18 mouse cellular contexts compared by ENCODE assay signal in genomic region chr8:47745848-47746247, GRCm38 (mm10).
"Had no signal": no experiment of that assay in that cellular context is flagged by ENCODE, and none has a peak within 500 bp of the region (broad histone marks: within the 10 kb centered on the region; RNA-seq: fewer than 3 reads in every experiment).

No protein-coding gene starts in this region.

- H3K27ac ChIP-seq: midbrain, embryonic 10.5 days; midbrain, embryonic 12.5 days; neural tube, embryonic 13.5 days; neural tube, embryonic 15.5 days had no signal

- ATAC-seq: midbrain, embryonic 16.5 days had no signal

- H3K9ac ChIP-seq: lung, embryonic 14.5 days; midbrain, embryonic 12.5 days; neural tube, embryonic 13.5 days; neural tube, embryonic 15.5 days had no signal

- H3K9me3 ChIP-seq: midbrain, embryonic 10.5 days; midbrain, embryonic 12.5 days; neural tube, embryonic 13.5 days; neural tube, embryonic 15.5 days had no signal

- H3K36me3 ChIP-seq: midbrain, embryonic 10.5 days; midbrain, embryonic 12.5 days; neural tube, embryonic 13.5 days; neural tube, embryonic 15.5 days had no signal

- H3K4me2 ChIP-seq: lung, embryonic 14.5 days; midbrain, embryonic 12.5 days; neural tube, embryonic 13.5 days; neural tube, embryonic 15.5 days had no signal

- DNase-seq: lung, embryonic 14.5 days; lung, postnatal 10 days; lung, postnatal 4 days; midbrain, embryonic 14.5 days; retina, postnatal 1 day; right cerebral cortex, adult 18-20 months; right cerebral cortex, postnatal 25 days; right cerebral cortex, postnatal 4 days; spleen, adult 18-20 months; thymus, adult 18-20 months; thymus, postnatal 14 days; thymus, postnatal 36 days had no signal

- H3K27me3 ChIP-seq: midbrain, embryonic 12.5 days; neural tube, embryonic 15.5 days had no signal

- H3K4me3 ChIP-seq: midbrain, embryonic 10.5 days; midbrain, embryonic 12.5 days; myocyte; neural tube, embryonic 13.5 days; neural tube, embryonic 15.5 days had no signal

- H3K4me1 ChIP-seq: midbrain, embryonic 12.5 days had no signal
